Comparison of ENCODE assay signal across 26 mouse cellular contexts in the genomic region with DNA sequence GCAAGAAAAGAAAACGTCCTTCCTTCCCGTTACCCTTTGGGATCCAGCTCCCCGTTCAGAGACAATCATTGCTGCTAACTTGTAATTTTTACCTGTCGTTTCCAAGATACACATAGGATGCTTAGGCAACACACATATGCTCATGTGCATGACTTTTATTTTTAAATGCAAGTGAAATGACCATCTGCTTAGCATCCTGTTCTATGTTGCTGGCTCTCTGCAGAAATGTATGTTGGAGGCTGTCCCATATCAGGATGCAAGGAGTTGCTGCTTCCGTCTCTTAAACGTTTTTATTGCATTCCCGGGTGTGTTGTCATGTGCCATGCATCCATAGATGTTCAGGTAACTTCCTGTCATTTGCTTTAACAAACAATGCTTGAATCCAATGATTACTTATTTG.
DNase-seq lines count a peak whose midpoint lies in the region; ATAC-seq and TF ChIP-seq lines count a peak whose summit lies in the region.
"Had no signal": no experiment of that assay in that cellular context is flagged by ENCODE, and none has a peak within 500 bp of the region (broad histone marks: within the 10 kb centered on the region; RNA-seq: fewer than 3 reads in every experiment).

No protein-coding gene starts in this region.

- no peak for TF ChIP-seq CTCF in forebrain, postnatal 0 days (IDR thresholded peaks at IDR 0.05; ENCODE audit: low read depth)

- no peak; the same call in 1 of the 2 replicates for ATAC-seq in forebrain, embryonic 14.5 days
- ATAC-seq in forebrain, embryonic 11.5 days (replicated peaks; ENCODE audit: low FRiP score): no peak
- ATAC-seq in forebrain, postnatal 0 days: no peak
- ATAC-seq in forebrain, embryonic 13.5 days: no peak
- no peak for ATAC-seq in midbrain, embryonic 11.5 days (ENCODE audit: low FRiP score)
- no peak for ATAC-seq in midbrain, embryonic 15.5 days (replicated peaks)
- ATAC-seq: hindbrain, embryonic 16.5 days; intestine, embryonic 15.5 days; Patski had no signal

- H3K9ac ChIP-seq in forebrain, embryonic 14.5 days (ENCODE audit: low read length): no peak overlapping the region
- H3K9ac ChIP-seq in forebrain, embryonic 11.5 days (ENCODE audit: low read length): no peak overlapping the region
- H3K9ac ChIP-seq in forebrain, postnatal 0 days: no peak overlapping the region
- no peak overlapping the region for H3K9ac ChIP-seq in forebrain, embryonic 13.5 days
- H3K9ac ChIP-seq in midbrain, embryonic 11.5 days (ENCODE audit: low read length): no peak overlapping the region
- H3K9ac ChIP-seq in midbrain, embryonic 15.5 days: no peak overlapping the region
- H3K9ac ChIP-seq: hindbrain, embryonic 13.5 days; intestine, embryonic 15.5 days had no signal

- 0 out of 2 replicates have a peak overlapping the region, but pooled peaks have one; percentile 44 for H3K27ac ChIP-seq in forebrain, embryonic 14.5 days (ENCODE audit: low read depth, low read length)
- no peak overlapping the region for H3K27ac ChIP-seq in forebrain, embryonic 11.5 days (ENCODE audit: low read depth, low read length)
- no peak overlapping the region for H3K27ac ChIP-seq in forebrain, postnatal 0 days (ENCODE audit: low read depth, low read length)
- no peak overlapping the region for H3K27ac ChIP-seq in forebrain, embryonic 13.5 days
- no peak overlapping the region for H3K27ac ChIP-seq in midbrain, embryonic 11.5 days (ENCODE audit: low read depth, low read length)
- H3K27ac ChIP-seq in midbrain, embryonic 15.5 days: no peak overlapping the region
- H3K27ac ChIP-seq: hindbrain, embryonic 10.5 days; intestine, embryonic 15.5 days had no signal

- no peaks in the 10 kb centered on the region for H3K9me3 ChIP-seq in forebrain, embryonic 14.5 days (replicated peaks; ENCODE audit: control insufficient read depth, low read length)
- no peaks in the 10 kb centered on the region for H3K9me3 ChIP-seq in forebrain, embryonic 11.5 days (ENCODE audit: control insufficient read depth, low read length)
- no peaks in the 10 kb centered on the region for H3K9me3 ChIP-seq in forebrain, postnatal 0 days (ENCODE audit: low read length)
- no peaks in the 10 kb centered on the region for H3K9me3 ChIP-seq in forebrain, embryonic 13.5 days (replicated peaks)
- H3K9me3 ChIP-seq in midbrain, embryonic 11.5 days (ENCODE audit: control insufficient read depth, low read length): no peaks in the 10 kb centered on the region
- no peaks in the 10 kb centered on the region for H3K9me3 ChIP-seq in midbrain, embryonic 15.5 days
- H3K9me3 ChIP-seq: G1E; hindbrain, embryonic 10.5 days; hindbrain, embryonic 13.5 days; intestine, embryonic 15.5 days had no signal

- no peak overlapping the region for H3K4me2 ChIP-seq in forebrain, embryonic 14.5 days (ENCODE audit: low read length)
- no peak overlapping the region for H3K4me2 ChIP-seq in forebrain, embryonic 11.5 days (ENCODE audit: low read depth, low read length, severe bottlenecking)
- no peak overlapping the region for H3K4me2 ChIP-seq in forebrain, postnatal 0 days (ENCODE audit: low read depth)
- no peak overlapping the region for H3K4me2 ChIP-seq in forebrain, embryonic 13.5 days
- H3K4me2 ChIP-seq in midbrain, embryonic 11.5 days: no peak overlapping the region
- H3K4me2 ChIP-seq in midbrain, embryonic 15.5 days: no peak overlapping the region
- H3K4me2 ChIP-seq: heart, embryonic 11.5 days; hindbrain, embryonic 13.5 days; intestine, embryonic 15.5 days had no signal

- WGBS in forebrain, embryonic 14.5 days: 69% methylated on average over 7 of the region's 7 CpGs
- WGBS in forebrain, embryonic 11.5 days: 86% methylated on average over 7 of the region's 7 CpGs
- WGBS in forebrain, postnatal 0 days: 54% methylated on average over 7 of the region's 7 CpGs
- 79% methylated on average over 7 of the region's 7 CpGs for WGBS in forebrain, embryonic 13.5 days
- 90% methylated on average over 7 of the region's 7 CpGs for WGBS in midbrain, embryonic 11.5 days
- WGBS in midbrain, embryonic 15.5 days: 89% methylated on average over 7 of the region's 7 CpGs

- H3K4me3 ChIP-seq in forebrain, embryonic 14.5 days (ENCODE audit: low read depth, low read length): no peak overlapping the region
- no peak overlapping the region for H3K4me3 ChIP-seq in forebrain, embryonic 11.5 days (ENCODE audit: low read depth, low read length)
- H3K4me3 ChIP-seq in forebrain, postnatal 0 days (ENCODE audit: low read depth, low read length): no peak overlapping the region
- no peak overlapping the region for H3K4me3 ChIP-seq in forebrain, embryonic 13.5 days
- H3K4me3 ChIP-seq in midbrain, embryonic 11.5 days (ENCODE audit: low read depth, low read length): no peak overlapping the region
- H3K4me3 ChIP-seq in midbrain, embryonic 15.5 days: no peak overlapping the region
- H3K4me3 ChIP-seq: erythroblast, embryonic 14.5 days; hindbrain, embryonic 10.5 days; hindbrain, embryonic 13.5 days; intestine, embryonic 15.5 days had no signal

- H3K36me3 ChIP-seq in forebrain, embryonic 14.5 days (ENCODE audit: control insufficient read depth, insufficient read depth, low read length): no peaks in the 10 kb centered on the region
- no peaks in the 10 kb centered on the region for H3K36me3 ChIP-seq in forebrain, embryonic 11.5 days (ENCODE audit: control insufficient read depth, insufficient read depth, low read length)
- H3K36me3 ChIP-seq in forebrain, postnatal 0 days (ENCODE audit: insufficient read depth): no peaks in the 10 kb centered on the region
- no peaks in the 10 kb centered on the region for H3K36me3 ChIP-seq in forebrain, embryonic 13.5 days (ENCODE audit: poor library complexity, severe bottlenecking)
- no peaks in the 10 kb centered on the region for H3K36me3 ChIP-seq in midbrain, embryonic 11.5 days (ENCODE audit: control insufficient read depth, insufficient read depth, low read length)
- H3K36me3 ChIP-seq in midbrain, embryonic 15.5 days (replicated peaks): no peaks in the 10 kb centered on the region
- H3K36me3 ChIP-seq: G1E; hindbrain, embryonic 10.5 days; hindbrain, embryonic 13.5 days; intestine, embryonic 15.5 days had no signal

- peaks cover 13% of the 10 kb centered on the region; the same call in 1 of the 2 replicates for H3K4me1 ChIP-seq in forebrain, embryonic 14.5 days (ENCODE audit: control insufficient read depth, insufficient read depth, low read length)
- H3K4me1 ChIP-seq in forebrain, embryonic 11.5 days (replicated peaks; ENCODE audit: control insufficient read depth, insufficient read depth, low read length): no peaks in the 10 kb centered on the region
- 0 out of 2 replicates have a peak, but pooled peaks cover 15% of the 10 kb centered on the region for H3K4me1 ChIP-seq in forebrain, postnatal 0 days (ENCODE audit: insufficient read depth)
- peaks cover 21% of the 10 kb centered on the region for H3K4me1 ChIP-seq in forebrain, embryonic 13.5 days
- no peaks in the 10 kb centered on the region for H3K4me1 ChIP-seq in midbrain, embryonic 11.5 days (ENCODE audit: control insufficient read depth, insufficient read depth, low read length)
- H3K4me1 ChIP-seq in midbrain, embryonic 15.5 days: 0 out of 2 replicates have a peak, but pooled peaks cover 4% of the 10 kb centered on the region
- H3K4me1 ChIP-seq: hindbrain, embryonic 10.5 days; intestine, embryonic 15.5 days had no signal

- DNase-seq in forebrain, embryonic 14.5 days (ENCODE audit: low spot score): peak; percentile 56
- DNase-seq in forebrain, embryonic 11.5 days (ENCODE audit: low spot score): no peak
- peak; percentile 56 for DNase-seq in forebrain, postnatal 0 days
- DNase-seq in midbrain, embryonic 11.5 days (ENCODE audit: low spot score, missing footprints): peak; percentile 4
- DNase-seq in adrenal gland, adult 8-10 months: no peak
- DNase-seq: adrenal gland, postnatal 14 days; B cell, adult 2 months; cerebellum, adult 11-12 months; cerebellum, adult 8-10 months; cerebellum, postnatal 36 days; embryo, embryonic 11 days; gastrocnemius, postnatal 10 days; gastrocnemius, postnatal 36 days; kidney, adult 11 months; kidney, adult 8-10 months had no signal

- H3K27me3 ChIP-seq in forebrain, embryonic 14.5 days (replicated peaks; ENCODE audit: control insufficient read depth, insufficient read depth, low read length): no peaks in the 10 kb centered on the region
- H3K27me3 ChIP-seq in forebrain, embryonic 11.5 days (ENCODE audit: control insufficient read depth, insufficient read depth, low read length): no peaks in the 10 kb centered on the region
- H3K27me3 ChIP-seq in forebrain, postnatal 0 days (ENCODE audit: insufficient read depth, low read length): no peaks in the 10 kb centered on the region
- no peaks in the 10 kb centered on the region for H3K27me3 ChIP-seq in forebrain, embryonic 13.5 days
- H3K27me3 ChIP-seq in midbrain, embryonic 11.5 days (ENCODE audit: control insufficient read depth, insufficient read depth, low read length): no peaks in the 10 kb centered on the region
- H3K27me3 ChIP-seq in midbrain, embryonic 15.5 days (replicated peaks): no peaks in the 10 kb centered on the region
- H3K27me3 ChIP-seq: CH12.LX; hindbrain, embryonic 13.5 days; intestine, embryonic 15.5 days; Patski had no signal

Comparison
In these comparisons a context has a peak if more than half of its experiments do, and no peak if none do; other contexts are left out.
1. DNase-seq: peak in forebrain, embryonic 14.5 days (single experiment), forebrain, postnatal 0 days (single experiment) and midbrain, embryonic 11.5 days (single experiment); none in forebrain, embryonic 11.5 days (single experiment) and adrenal gland, adult 8-10 months (single experiment).